Mouse (Mus musculus): Measurements from ENCODE around the gene Mboat2. TPM values are rescaled to one million over a fixed set of nuclear protein-coding genes. Genes with fewer than 3 reads are reported as not detected.

The Mboat2 gene
- total RNA-seq, 2 experiments from 2014 or later = 1.9 to 3.7 TPM

DNA sequence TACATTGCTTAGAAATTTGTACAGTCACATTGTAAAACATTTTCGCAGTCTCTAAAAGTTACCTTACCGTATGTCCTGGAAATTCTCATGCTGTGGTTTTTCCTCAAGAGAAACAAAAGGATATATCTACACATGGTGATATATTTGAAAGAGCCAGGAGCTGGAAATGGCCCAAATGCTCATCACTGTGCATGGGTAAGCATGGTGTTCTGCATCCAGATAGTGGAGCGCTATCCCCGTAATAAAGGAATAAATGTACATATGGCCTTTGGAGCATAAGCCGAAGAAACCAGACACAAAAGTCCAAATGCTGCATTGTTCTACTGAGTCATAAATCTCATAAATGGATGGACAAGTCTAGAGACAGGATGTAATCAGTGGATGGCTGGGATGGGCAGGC, 72.1 kb downstream of the Mboat2 start:
- no peak for DNase-seq

GRCm38 (mm10) chr12:24907894-24908293, 77.2 kb downstream of the Mboat2 start:
- no peak for DNase-seq

DNA sequence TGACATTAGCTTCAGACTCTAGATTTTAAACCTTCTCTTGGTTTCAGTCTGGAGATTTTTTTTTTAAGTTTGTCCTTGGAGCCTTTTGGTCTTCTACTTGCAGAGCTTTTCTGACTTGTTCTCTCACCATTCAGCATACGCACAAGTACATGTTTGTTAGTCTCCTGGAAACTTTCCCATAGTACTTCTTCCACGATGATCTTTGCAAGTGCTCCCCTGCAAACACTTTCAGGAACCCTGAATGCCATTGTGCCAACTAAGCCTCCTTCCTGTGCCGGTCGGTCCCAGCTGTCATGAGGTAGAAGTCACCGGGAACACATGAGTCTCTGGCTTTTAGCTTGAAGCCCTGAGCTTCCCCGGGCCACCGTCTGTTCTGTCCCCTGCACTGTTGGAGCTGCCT, 79.0 kb downstream of the Mboat2 start:
- DNase-seq = no peak

- DNase-seq = no peak
Observed at GRCm38 (mm10) chr12:24912174-24912573, 81.5 kb downstream of the Mboat2 start.

DNA sequence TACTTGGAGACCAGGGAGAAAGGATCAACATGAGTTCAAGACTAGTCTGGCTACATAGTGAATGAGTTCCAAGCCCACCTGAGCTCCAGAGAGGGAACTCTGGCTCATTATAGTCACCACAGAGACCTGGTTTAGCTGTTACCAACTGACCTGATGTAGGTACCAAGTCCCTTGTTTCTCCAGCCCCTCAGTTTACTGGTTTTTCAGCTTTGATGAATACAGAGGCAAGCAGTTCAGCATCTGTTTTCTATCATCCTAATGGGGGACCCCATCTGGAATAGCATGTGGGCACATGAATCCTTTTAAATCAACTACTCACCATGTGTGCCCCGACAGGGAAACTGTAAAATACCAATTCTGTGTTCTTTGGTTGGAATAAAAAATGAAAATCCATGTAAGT, 82.2 kb downstream of the Mboat2 start:
- no peak for DNase-seq

GRCm38 (mm10) chr12:24918575-24919262, 88.0 kb downstream of the Mboat2 start:
- no peak for DNase-seq

DNA sequence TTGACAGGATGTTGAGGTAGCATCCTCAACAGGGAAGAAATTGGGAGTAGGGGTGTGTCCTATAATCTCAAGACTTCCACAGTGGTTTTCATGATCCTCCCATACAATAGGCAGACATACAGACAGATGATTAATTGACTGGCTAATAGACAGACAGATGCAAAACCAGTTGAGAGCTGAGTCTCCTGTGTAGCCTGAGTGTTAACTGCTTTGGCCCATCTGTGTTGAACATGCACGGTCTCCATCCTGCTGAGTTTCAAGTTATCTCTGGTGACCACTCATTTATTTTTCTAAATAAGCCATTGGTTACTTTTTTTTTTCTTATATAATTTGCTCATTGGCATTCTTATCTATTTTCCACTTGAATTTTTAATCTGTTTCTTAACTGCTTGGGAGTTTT, 90.2 kb downstream of the Mboat2 start:
- no peak for DNase-seq

- DNase-seq = no peak
Observed at GRCm38 (mm10) chr12:24924003-24924402, 93.3 kb downstream of the Mboat2 start.

DNA sequence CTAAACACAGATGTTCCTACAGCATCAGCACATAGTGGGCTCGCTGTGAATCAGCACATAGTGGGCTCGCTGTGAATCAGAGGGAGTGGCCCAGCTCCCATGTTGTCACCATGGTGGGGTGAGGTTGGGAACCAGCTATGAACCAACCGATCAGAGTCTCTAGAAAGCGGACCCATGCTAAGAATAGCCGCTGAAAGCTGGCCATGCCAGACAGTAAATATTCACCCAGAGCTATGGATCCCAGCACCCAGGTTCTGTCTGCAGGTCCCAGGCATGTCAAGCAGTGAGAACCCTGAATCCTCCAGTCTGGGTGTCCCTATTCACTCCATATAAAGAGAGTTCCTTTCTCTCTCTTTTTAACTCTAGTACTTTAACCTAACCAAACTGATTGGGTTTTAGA, 94.6 kb downstream of the Mboat2 start:
- no peak for DNase-seq

DNA sequence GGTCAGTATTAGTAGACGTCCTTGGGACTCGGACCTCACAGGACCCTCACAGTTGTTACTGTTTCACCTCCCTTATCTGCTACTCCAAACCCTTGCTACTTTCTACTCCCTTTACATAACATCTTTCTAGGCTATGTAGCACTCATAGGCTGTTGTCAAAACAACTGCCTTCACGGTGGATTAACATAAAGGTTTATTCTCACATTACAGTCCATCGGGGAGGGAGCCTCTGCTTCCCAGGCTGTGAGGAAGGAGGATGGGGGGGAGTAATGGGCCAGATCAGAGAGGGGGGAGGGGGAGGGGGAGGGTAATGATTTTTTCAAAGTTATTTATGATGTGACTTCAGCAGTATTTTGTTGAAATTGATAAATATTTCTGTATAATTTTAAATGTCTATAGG, 95.0 kb downstream of the Mboat2 start:
- DNase-seq = no peak

DNA sequence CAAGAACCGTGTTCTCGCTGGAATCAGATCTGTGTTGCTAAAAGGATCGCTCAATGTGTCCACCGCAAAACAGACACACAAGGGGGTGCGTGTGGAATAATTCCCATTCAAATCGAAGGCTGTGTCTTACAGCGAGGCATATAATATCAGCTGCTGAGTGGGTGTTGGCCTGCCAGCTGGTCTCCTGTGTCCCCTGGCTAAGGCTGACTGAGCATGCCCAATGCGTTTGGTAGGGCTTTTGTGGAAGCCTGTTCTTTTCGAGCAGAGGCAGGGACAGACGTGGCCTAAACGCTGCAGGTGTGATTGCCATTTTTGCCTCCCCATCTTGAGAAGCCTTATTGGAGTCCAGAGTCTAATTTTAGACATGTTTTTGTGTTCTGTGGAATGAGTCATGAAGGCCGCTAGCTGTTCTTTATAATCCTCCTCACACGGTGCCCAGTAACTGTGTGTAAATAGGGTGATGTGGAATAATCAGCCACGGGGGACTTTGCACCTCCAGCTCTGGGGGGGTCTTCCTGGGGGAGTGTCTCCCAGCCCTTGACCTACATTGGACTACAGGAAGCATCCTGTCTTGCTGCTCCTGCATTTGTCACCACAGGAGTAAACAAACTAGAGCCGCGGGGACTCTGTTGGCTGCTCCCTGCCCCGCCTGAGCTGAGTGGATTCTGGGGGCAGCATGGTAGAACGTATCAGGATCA, 97.5 kb downstream of the Mboat2 start:
- DNase-seq = no peak

DNA sequence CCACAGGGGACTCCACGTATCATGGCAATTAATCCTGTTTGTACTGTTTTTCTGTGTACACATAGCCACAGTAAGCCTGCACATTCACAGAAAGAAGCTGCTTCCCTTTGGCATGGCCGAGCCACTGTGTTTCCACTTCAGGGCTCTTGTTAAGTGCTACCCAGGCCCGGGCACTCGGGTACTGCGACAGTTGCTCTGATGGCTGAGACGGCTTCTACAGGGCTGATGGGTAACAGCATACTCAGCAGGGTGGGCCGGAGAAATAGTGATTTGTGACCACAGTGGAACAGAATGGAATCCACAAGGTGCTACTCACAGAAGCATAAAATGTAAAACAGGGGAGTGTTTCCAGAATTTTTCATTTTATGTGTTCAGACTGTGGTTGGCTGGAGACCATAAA, 98.4 kb downstream of the Mboat2 start:
- DNase-seq = no peak

DNA sequence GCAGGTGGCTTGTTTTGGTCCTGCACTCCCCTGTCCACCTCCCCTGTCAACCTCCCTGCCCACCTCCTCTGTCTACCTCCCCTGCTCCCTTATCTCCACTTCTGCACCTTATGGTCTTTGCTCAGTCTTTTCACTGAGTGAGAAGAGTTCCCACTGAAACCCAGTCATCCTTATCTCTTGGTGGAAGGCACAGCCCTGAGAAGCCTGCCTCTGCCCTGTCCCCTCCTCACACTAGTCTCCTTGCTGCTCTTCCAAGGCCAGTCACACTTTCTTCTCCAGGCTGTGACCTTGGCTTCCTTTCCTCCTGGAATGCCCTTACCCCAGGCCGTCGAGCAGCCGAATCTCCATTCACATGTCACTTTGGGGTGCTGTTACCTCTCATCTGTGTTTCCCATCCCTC, 100.1 kb downstream of the Mboat2 start:
- DNase-seq = no peak

DNA sequence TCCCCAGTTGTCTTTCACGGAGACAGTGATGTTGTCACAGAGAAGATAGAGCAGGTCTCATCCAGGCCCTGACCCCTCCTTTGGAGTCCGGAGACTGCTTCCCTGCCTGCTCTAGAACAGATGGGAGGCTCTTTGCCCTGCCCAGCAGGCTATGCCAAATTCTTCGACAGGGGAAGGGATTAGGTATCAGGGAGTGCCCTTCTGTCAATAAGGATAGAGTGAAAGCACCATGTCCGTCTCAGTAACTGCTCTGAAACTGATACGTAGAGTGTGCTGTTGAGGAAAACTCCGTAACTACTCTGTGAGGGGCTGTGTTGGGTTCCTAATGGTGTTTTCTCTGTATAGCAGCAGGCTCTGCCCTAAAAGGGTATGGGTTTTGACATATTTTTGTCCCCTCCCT, 101.4 kb downstream of the Mboat2 start:
- DNase-seq = peak; percentile 21

GRCm38 (mm10) chr12:24933206-24933775, 102.6 kb downstream of the Mboat2 start:
- no peak for DNase-seq

- DNase-seq = no peak
Observed at GRCm38 (mm10) chr12:24933996-24934395, 103.3 kb downstream of the Mboat2 start.

DNA sequence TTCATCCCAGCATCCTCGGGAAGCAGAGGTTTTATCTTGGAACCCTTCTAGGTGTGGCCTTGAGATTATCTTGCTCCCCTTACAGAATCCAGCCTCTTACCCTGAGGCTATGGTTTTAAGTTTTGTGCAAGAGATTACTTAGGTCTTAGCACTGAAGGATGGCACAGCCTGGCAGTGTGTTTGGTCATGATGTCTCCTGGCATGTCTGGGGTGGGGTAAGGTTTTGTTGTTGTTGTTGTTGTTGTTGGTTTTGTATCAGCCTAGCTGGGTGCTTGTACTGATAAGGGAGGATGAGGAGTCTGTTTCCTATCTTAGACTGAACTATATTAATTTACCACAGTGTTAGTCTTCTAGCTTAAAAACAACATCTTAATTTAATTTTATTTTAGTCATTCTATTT, 105.6 kb downstream of the Mboat2 start:
- DNase-seq = no peak

- DNase-seq = no peak
Observed at GRCm38 (mm10) chr12:24939372-24939771, 108.7 kb downstream of the Mboat2 start.

- no peak for DNase-seq
Observed at GRCm38 (mm10) chr12:24942619-24943287, 112.1 kb downstream of the Mboat2 start.

DNA sequence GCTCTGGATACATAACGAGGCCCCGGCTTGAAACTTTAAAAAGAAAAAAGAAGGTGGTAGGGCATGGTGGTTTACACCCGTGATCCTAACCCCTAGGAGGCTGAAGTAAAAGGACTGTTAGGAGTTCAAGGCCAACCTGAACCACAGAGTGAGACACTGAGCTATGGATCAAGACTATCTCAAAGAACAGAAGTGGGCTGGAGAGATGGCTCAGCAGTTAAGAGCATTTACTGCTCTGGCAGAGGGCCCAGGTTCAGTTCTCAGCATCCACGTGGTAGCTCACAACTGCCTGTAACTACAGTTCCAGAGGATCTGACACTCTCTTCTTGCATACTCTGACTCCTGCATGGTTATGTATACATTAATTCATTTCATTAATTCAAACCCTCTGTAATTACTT, 112.7 kb downstream of the Mboat2 start:
- no peak for DNase-seq

DNA sequence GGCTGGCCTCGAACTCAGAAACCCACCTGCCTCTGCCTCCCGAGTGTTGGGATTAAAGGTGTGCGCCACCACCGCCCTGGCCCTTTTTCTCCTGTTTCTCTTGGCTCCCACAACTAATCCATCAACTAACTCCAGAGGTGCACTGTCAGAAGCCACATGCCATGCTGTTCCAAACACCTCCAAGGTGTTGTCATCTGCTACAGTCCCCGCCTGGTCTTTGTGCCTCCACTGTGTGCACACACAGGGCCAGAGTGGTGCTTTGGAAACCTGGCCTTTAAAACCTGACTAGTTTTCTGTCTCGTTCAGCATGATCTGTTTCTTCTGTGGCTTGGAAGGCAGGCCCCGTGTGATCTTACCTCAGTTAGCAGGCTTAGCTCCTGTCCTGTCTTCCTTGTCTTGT, 113.9 kb downstream of the Mboat2 start:
- no peak for DNase-seq

GRCm38 (mm10) chr12:24947065-24947464, 116.4 kb downstream of the Mboat2 start:
- DNase-seq = no peak

- DNase-seq = no peak
Observed at GRCm38 (mm10) chr12:24948344-24948743, 117.7 kb downstream of the Mboat2 start.
